Mouse (Mus musculus): Measurements from ENCODE around the gene Gba2.
"Not testable (repeated sequence)": the region's sequence is repeated elsewhere in the genome, so short reads cannot be mapped to it uniquely, and the experiment has no call there.

Gba2 gene

GRCm38 (mm10) chr4:43551854-43552253 lies 26.8 kb downstream of the Gba2 start:
- DNase-seq, result not testable (repeated sequence)

GRCm38 (mm10) chr4:43549055-43549454 lies 29.6 kb downstream of the Gba2 start:
- DNase-seq, result no peak

GRCm38 (mm10) chr4:43547160-43547559 lies 31.5 kb downstream of the Gba2 start:
- no peak for DNase-seq

GRCm38 (mm10) chr4:43546375-43547047 lies 32.2 kb downstream of the Gba2 start:
- DNase-seq, result no peak

DNA sequence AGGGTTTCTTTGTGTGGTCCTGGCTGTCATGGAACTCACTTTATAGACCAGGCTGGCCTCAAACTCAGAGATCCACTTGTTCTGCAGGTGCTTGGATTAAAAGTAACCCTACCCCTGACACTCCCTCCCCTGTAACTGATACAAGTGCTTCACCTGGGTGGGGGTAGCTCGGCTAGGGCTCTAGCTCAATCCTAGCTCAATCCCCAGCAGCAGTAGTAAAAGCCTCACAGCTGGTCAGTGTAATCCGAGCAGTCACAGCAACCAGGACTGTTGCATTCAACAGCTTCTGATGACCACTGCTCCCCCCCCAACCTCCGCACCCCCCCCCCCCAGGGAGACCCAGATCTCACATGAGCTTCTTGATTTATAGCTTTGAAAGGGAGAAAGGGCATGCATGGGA lies 36.6 kb downstream of the Gba2 start:
- DNase-seq, result no peak

DNA sequence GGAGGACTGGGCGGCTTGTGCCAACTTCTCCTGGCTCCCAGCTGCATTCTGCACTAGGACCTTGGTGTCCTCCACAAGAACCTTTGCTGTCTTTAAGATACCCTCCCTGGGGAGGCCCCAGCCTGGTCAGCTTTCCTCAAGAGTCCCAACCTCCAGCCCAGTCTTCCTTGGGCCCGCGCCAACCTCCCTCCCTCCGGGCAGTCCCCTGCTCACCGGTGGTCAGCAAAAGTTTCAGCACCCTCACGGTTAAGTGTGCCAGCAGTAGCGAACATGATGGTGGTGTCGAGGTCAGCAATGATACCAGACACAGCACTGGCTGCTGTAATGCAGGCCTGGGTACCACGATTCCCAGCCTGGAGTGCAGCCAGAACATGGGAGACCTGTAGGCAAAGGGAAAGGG lies 42.6 kb downstream of the Gba2 start:
- no peak for DNase-seq

- no peak for DNase-seq
Measured at GRCm38 (mm10) chr4:43535628-43536027, 43.0 kb downstream of the Gba2 start.

GRCm38 (mm10) chr4:43533270-43533669 lies 45.4 kb downstream of the Gba2 start:
- no peak for DNase-seq

DNA sequence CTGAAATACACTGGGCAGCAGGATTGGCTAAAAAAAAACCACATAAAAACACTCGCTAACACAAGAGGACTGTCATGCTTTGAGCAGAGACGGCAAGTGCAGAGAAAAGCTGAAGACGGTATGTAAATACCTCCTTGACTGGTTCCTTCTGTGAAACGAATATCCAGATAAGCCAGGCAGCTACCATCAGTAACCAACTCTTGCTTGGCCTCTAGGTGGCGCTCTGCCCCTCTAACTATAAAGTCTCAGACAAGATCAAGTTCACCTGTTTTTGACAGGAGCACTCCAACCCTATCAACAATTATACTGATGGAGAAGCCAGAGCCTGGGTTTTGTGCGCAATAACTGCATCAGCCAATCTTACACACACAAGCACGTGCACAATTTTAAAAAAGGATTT lies 48.1 kb downstream of the Gba2 start:
- peak; percentile 55 to 80 for DNase-seq

DNA sequence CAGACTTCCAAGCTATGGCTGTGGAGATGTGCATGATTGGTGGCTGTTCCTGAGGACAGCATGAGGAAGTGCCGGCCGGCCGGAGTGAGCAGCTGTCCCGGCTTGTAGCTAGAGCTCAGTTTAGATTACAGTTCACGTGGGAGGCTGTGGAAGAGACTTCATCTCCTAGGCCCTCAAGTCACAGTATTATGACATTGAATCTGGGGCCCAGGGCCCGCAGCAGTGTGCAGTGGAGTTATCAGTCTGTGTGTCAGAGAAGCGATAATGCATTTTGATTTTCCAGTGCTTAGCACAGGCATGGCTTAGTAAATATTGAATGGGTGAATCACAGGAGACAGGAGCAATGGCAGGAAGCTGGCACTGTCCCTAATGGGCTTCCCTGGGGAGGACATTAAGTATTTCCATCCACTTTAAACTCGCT lies 48.6 kb downstream of the Gba2 start:
- DNase-seq, result no peak

DNA sequence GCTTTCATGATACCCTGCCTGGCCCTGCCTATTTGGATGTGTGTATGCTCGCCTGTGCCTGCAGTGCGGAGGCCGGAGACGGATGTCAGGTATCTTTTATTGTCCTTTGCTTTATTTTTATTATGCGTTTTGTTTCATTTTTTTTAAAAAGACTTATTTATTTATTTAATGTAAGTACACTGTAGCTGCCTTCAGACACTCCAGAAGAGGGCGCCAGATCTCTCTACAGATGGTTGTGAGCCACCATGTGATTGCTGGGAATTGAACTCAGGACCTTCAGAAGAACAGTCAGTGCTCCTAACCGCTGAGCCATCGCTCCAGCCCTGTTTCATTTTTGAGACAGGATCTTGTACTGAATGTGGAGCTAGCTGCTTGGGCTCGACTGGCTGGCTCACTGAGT lies 50.2 kb downstream of the Gba2 start:
- DNase-seq, result no peak

GRCm38 (mm10) chr4:43527880-43528279 lies 50.8 kb downstream of the Gba2 start:
- no peak for DNase-seq

GRCm38 (mm10) chr4:43519956-43520355 lies 58.7 kb downstream of the Gba2 start:
- DNase-seq, result peak; percentile 71 to 90

- DNase-seq, result no peak
Measured at GRCm38 (mm10) chr4:43519551-43519950, 59.1 kb downstream of the Gba2 start.
